Mouse (Mus musculus): ENCODE data around the gene Nap1l4. TPM values are rescaled to one million over a fixed set of nuclear protein-coding genes. Genes with fewer than 3 reads are reported as not detected.
"Not testable (repeated sequence)": the region's sequence is repeated elsewhere in the genome, so short reads cannot be mapped to it uniquely, and the experiment has no call there.

Nap1l4 gene
- polyA plus RNA-seq, 1 experiment from 2014 or later = 198 TPM

GRCm38 (mm10) chr7:143556964-143557610 is 8.2 kb upstream of the Nap1l4 start:
- Histone ChIP-seq H3K27me3 (replicated peaks) (no peaks in the 10 kb centered on the region), H3K4me1 (replicated peaks) (no peaks in the 10 kb centered on the region), H3K36me3 (peaks cover 36% of the 10 kb centered on the region), H3K9ac (no peak overlapping the region), H3K4me2 (replicated peaks) (no peak overlapping the region), H3K9me3 (no peaks in the 10 kb centered on the region), H3K4me3 (replicated peaks) (no peak overlapping the region), H3K27ac (no peak overlapping the region)
- ATAC-seq = no peak
- WGBS = 75% methylated on average over 8 of the region's 8 CpGs

GRCm38 (mm10) chr7:143549588-143550220 is 798 bp upstream of the Nap1l4 start:
- Histone ChIP-seq H3K4me2 (replicated peaks) (peak overlapping the region; percentile 81), H3K9ac (peak overlapping the region; percentile 66), H3K27ac (peak overlapping the region; percentile 96), H3K4me3 (replicated peaks) (peak overlapping the region; percentile 95), H3K9me3 (no peaks in the 10 kb centered on the region), H3K27me3 (replicated peaks) (no peaks in the 10 kb centered on the region), H3K36me3 (peaks cover 2% of the 10 kb centered on the region), H3K4me1 (replicated peaks) (peaks cover 7% of the 10 kb centered on the region)
- ATAC-seq = 0 out of 2 replicates have a peak, but pooled peaks have one; percentile 7
- 29% methylated on average over 2 of the region's 2 CpGs for WGBS

GRCm38 (mm10) chr7:143548231-143548961 is 510 bp downstream of the Nap1l4 start:
- peak overlapping the region; percentile 95 for H3K4me3 ChIP-seq (replicated peaks)
- under 1% methylated on average over 42 of the region's 63 CpGs for WGBS
- H3K36me3 ChIP-seq = no peaks in the 10 kb centered on the region; the same call in 1 of the 2 replicates
- H3K9ac ChIP-seq = peak overlapping the region; percentile 96
- ATAC-seq = peak; percentile 91
- peak overlapping the region; percentile 95 for H3K27ac ChIP-seq
- no peaks in the 10 kb centered on the region for H3K9me3 ChIP-seq
- no peaks in the 10 kb centered on the region for H3K27me3 ChIP-seq (replicated peaks)
- H3K4me1 ChIP-seq (replicated peaks) = peaks cover 11% of the 10 kb centered on the region
- H3K4me2 ChIP-seq (replicated peaks) = peak overlapping the region; percentile 62

- Histone ChIP-seq H3K27ac (no peak overlapping the region), H3K4me2 (replicated peaks) (peak overlapping the region; percentile 9; the same call in 1 of the 2 replicates), H3K9ac (no peak overlapping the region)
Measured at GRCm38 (mm10) chr7:143546554-143546953, 2.4 kb downstream of the Nap1l4 start.

DNA sequence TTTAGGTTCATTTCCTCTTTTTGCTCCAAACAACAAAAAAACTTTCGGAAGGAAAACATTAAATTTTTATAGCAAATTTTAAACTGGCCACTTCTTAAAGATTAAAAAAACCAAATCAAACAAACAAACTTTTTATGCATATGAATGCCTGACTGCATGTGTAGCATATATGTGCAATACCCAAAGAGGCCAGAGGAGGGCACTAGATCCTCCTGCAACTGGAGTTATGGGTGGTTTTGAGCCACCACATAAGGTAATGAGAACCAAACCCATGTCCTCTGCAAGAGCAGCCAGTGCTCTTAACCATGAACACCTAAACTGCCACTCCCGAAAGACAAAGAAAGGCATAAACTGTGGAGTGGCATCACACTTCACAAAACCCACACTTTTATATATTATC is 4.5 kb downstream of the Nap1l4 start:
- no peaks in the 10 kb centered on the region; the same call in 1 of the 2 replicates for H3K36me3 ChIP-seq
- no peaks in the 10 kb centered on the region for H3K27me3 ChIP-seq (replicated peaks)
- H3K27ac ChIP-seq = no peak overlapping the region
- H3K4me3 ChIP-seq (replicated peaks) = no peak overlapping the region
- 94% methylated on average over 2 of the region's 2 CpGs for WGBS
- H3K4me1 ChIP-seq (replicated peaks) = peaks cover 11% of the 10 kb centered on the region
- H3K9me3 ChIP-seq = no peaks in the 10 kb centered on the region
- H3K4me2 ChIP-seq (replicated peaks) = no peak overlapping the region
- H3K9ac ChIP-seq = no peak overlapping the region
- no peak for ATAC-seq

More at GRCm38 (mm10) chr7:143546554-143546953, 2.4 kb downstream of the Nap1l4 start:
- Histone ChIP-seq H3K27me3 (replicated peaks) (no peaks in the 10 kb centered on the region), H3K9me3 (no peaks in the 10 kb centered on the region), H3K4me3 (replicated peaks) (no peak overlapping the region), H3K4me1 (replicated peaks) (peaks cover 11% of the 10 kb centered on the region), H3K36me3 (no peaks in the 10 kb centered on the region; the same call in 1 of the 2 replicates)
- no peak for ATAC-seq
- 38% methylated on average over 2 of the region's 2 CpGs for WGBS

DNA sequence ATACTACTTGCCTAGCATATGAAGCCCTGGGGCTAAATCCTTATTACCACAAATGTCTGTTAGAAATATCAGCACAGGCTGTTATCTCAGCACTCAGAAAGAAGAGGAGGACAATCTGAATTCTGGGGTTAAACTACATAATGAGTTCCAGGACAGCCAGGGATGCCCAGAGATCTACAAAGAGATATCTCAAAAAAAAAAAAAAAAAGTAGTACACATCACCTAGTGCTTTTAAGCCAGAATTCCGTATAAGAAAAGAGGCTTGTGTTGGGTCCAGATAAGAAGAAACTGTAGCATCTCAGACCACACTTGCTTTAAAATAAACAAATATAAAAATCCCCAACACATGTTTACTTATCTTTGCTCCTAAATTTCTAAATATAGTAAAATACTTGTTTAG is 10.2 kb downstream of the Nap1l4 start:
- Histone ChIP-seq H3K4me1 (replicated peaks) (peaks cover 1% of the 10 kb centered on the region), H3K9me3 (no peaks in the 10 kb centered on the region), H3K4me2 (replicated peaks) (no peak overlapping the region), H3K36me3 (peaks cover 36% of the 10 kb centered on the region), H3K27ac (no peak overlapping the region), H3K4me3 (replicated peaks) (no peak overlapping the region), H3K27me3 (replicated peaks) (no peaks in the 10 kb centered on the region), H3K9ac (no peak overlapping the region)
- no peak for ATAC-seq
- WGBS = 72% methylated on average over 1 of the region's 1 CpGs

- H3K36me3 ChIP-seq = peaks cover 40% of the 10 kb centered on the region
Measured at GRCm38 (mm10) chr7:143538229-143538628, 10.7 kb downstream of the Nap1l4 start.

GRCm38 (mm10) chr7:143536251-143536650 is 12.7 kb downstream of the Nap1l4 start:
- Histone ChIP-seq H3K27me3 (replicated peaks) (no peaks in the 10 kb centered on the region), H3K4me2 (replicated peaks) (no peak overlapping the region), H3K9ac (no peak overlapping the region), H3K36me3 (peaks cover 56% of the 10 kb centered on the region), H3K9me3 (no peaks in the 10 kb centered on the region), H3K4me3 (replicated peaks) (no peak overlapping the region), H3K27ac (no peak overlapping the region), H3K4me1 (replicated peaks) (no peaks in the 10 kb centered on the region)
- WGBS = 88% methylated on average over 3 of the region's 3 CpGs
- no peak for ATAC-seq

More at GRCm38 (mm10) chr7:143538229-143538628, 10.7 kb downstream of the Nap1l4 start:
- H3K27ac ChIP-seq; H3K4me1 ChIP-seq (replicated peaks); H3K4me2 ChIP-seq (replicated peaks); H3K9ac ChIP-seq; H3K9me3 ChIP-seq; H3K27me3 ChIP-seq (replicated peaks); ATAC-seq; H3K4me3 ChIP-seq (replicated peaks): not testable (repeated sequence)
- 85% methylated on average over 6 of the region's 6 CpGs for WGBS

- Histone ChIP-seq H3K9ac (no peak overlapping the region), H3K36me3 (peaks cover 80% of the 10 kb centered on the region), H3K27me3 (replicated peaks) (no peaks in the 10 kb centered on the region), H3K9me3 (no peaks in the 10 kb centered on the region), H3K4me3 (replicated peaks) (no peak overlapping the region), H3K4me2 (replicated peaks) (no peak overlapping the region), H3K4me1 (replicated peaks) (no peaks in the 10 kb centered on the region), H3K27ac (no peak overlapping the region)
- ATAC-seq = no peak
- WGBS = 78% methylated on average over 2 of the region's 2 CpGs
Measured at GRCm38 (mm10) chr7:143533284-143533683, 15.6 kb downstream of the Nap1l4 start.

DNA sequence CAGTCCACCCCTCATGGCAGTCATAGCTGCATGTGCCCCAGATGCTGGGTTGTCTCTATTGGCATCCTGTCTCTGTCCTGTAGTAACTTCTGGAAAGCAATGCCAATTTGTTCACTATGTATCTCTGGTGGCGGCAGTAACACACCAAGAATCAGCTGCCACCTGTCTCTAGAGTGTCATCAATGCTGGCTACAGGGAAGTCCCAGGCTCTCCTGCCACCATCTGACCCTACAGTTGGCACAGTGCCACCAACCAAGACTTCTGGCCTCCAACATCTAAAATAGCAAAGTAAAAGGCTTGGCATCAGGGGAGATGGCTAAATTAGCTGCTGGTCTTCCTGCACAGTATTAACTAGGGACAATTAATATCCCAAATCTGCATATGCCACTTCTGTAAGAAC is 16.5 kb downstream of the Nap1l4 start:
- WGBS = 84% methylated on average over 1 of the region's 1 CpGs
- Histone ChIP-seq H3K4me1 (replicated peaks) (no peaks in the 10 kb centered on the region), H3K9ac (no peak overlapping the region), H3K27ac (no peak overlapping the region), H3K9me3 (no peaks in the 10 kb centered on the region), H3K36me3 (peaks cover 81% of the 10 kb centered on the region), H3K27me3 (replicated peaks) (no peaks in the 10 kb centered on the region), H3K4me2 (replicated peaks) (no peak overlapping the region), H3K4me3 (replicated peaks) (no peak overlapping the region)
- ATAC-seq = no peak

DNA sequence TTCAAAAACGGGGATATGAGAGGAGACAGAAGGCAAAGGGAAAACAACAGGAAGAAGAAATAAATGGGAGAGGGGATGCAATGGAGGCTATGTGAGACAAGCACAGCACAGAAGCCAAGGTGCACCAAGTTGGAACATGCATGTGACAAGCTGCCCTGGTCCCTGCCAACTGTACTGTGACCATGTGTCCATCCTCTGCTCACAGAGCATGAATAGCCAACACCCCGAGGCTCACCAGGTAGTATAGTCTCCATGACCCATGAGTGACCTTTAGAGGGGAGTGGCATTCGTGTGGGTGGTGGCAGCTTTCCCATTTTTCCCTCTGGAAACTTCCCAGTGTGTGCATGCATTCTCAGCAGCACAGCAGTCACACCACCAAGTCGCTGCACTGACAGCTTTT is 29.6 kb downstream of the Nap1l4 start:
- no peak overlapping the region for H3K9ac ChIP-seq
- no peak overlapping the region for H3K4me2 ChIP-seq (replicated peaks)
- H3K4me3 ChIP-seq (replicated peaks) = no peak overlapping the region
- no peak for ATAC-seq
- WGBS = 69% methylated on average over 4 of the region's 4 CpGs
- no peaks in the 10 kb centered on the region for H3K9me3 ChIP-seq
- peaks cover 68% of the 10 kb centered on the region for H3K36me3 ChIP-seq
- no peaks in the 10 kb centered on the region for H3K4me1 ChIP-seq (replicated peaks)
- no peaks in the 10 kb centered on the region for H3K27me3 ChIP-seq (replicated peaks)
- no peak overlapping the region for H3K27ac ChIP-seq

DNA sequence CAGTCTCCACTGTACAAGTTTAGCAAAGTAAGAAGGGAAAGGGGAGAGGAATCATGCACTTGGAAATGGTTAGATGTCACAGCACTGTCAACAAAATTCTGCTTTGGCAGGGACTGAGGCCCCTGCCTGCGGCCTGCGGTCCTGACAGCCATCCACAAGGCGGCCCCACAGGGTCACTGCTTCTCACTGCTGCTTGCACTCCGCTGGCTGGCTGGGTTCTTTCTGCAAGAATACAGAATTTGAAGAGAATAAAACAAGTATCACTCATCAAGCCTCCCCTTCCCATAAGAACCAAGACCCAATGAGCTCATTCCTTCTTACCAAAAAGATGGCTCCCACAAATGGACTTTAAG is 34.5 kb downstream of the Nap1l4 start:
- no peak overlapping the region for H3K4me3 ChIP-seq (replicated peaks)
- WGBS = 93% methylated on average over 4 of the region's 4 CpGs
- no peak overlapping the region for H3K9ac ChIP-seq
- H3K9me3 ChIP-seq = no peaks in the 10 kb centered on the region
- H3K4me2 ChIP-seq (replicated peaks) = no peak overlapping the region
- peaks cover 48% of the 10 kb centered on the region for H3K36me3 ChIP-seq
- no peak overlapping the region for H3K27ac ChIP-seq
- no peaks in the 10 kb centered on the region for H3K4me1 ChIP-seq (replicated peaks)
- no peak for ATAC-seq
- no peaks in the 10 kb centered on the region for H3K27me3 ChIP-seq (replicated peaks)

Data from intestine, embryonic 15.5 days (tissue).